Mouse (Mus musculus) right cerebral cortex, postnatal 10 days (tissue): ENCODE results near the gene Izumo2.

ENCODE experiments used
- DNase-seq, 2 experiments: peaks; one replicate each; pipeline ENCODE4 v3.0.0; 2021; ENCODE audit warnings: low spot score in 2 of 2

The Izumo2 gene

DNA sequence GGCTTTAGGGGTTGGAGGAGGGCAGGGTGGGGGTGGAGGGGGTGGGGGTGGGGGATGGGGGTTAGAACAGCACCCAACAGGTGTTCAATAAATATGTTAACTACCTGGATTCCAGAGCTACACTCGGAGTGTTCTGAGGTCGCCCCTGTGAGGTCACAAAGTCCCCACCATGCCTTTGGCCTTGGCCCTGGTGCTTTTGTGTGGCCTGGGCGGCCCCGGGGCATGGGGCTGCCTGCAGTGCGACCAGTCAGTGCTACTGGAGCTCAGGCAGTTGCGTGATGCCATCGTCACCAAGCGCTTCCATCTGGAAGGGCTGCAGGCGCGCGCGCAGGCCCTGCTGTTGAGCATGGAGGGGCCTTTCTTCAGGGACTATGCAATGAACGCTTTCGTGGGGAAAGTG is at the start of gene Izumo2:
Gene Izumo2 (plus strand): TSS at position 169 of the 400 bp plus-strand sequence.
- no peak for DNase-seq

DNA sequence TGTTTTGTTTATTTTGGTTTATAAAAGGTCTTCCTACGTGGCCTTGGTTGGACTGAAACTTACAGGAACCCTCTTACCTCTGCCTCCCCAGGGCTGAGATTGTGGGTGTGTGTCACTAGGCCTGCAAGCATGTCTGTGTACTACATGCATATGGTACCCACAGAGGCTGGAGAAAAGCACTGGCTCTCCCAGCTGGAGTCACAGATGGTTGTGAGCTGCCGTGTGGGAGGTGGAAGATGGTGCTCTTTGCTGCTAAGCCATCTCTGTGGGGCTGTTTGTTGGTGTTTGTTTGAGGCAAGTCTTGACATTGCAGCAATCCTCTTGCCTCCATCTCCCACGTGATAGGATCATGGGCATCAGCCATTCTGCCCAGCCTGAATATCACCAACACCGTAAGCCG is 47.3 kb upstream of the Izumo2 start:
- peak; percentile 69 to 78 for DNase-seq

DNA sequence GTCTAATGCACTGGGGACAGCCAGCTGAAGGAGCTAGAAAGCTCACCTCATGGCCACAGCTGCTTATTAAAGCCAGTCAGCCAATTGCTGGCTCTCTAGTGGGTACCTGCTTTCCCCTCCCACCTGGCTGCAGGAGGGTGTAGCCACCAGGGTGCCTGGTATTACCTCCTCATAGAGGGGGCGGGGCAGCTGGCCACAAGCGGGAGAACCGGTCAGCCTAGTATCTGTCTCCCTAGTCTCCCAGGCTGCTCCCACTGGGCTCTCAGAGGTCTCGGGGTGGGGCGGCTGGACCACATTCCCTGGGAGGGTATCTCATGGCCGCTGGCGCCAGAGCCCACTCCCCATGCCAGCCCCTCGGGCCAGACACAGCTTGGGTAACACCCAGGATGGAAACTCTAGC is 46.4 kb upstream of the Izumo2 start:
- DNase-seq: no peak

DNA sequence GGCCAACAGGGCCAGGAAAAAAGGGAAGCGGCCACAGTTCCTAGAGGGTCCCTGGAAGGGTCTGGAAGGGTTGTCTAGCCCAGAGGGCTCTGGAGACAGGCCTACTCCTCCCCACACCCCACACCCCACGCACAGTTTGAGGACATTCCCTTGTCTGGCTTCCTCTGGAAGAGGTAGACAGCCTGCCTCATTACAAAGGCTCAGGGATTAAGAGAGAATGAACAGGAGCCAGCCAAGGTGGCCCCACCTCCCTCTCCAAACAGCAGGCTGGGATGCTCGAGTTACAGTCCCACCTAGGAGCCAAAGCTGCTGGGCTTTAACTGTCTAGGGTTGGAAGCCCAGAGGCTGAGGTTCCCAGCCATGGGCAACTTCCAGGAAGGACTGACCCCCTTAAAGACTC is 46.0 kb upstream of the Izumo2 start:
- DNase-seq: no peak

DNA sequence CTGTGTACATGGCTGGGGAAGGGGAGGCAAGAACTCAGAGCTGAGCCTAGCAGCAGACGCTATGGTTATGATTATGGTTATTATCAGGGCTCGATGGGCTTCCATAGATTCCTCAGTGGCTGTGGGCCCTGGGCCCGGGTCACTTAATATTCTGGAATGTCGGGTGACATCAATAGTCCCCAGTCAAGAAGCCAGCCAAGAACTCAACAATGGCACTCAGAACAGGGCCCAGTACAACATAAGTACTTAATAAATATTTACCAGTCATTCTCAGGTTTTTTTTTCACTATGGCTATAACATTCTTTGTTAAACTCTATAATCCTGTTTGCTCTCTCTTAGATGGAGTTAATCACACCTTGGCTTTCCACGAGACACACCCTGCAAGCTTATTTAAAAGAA is 45.0 kb upstream of the Izumo2 start:
- DNase-seq: no peak

DNA sequence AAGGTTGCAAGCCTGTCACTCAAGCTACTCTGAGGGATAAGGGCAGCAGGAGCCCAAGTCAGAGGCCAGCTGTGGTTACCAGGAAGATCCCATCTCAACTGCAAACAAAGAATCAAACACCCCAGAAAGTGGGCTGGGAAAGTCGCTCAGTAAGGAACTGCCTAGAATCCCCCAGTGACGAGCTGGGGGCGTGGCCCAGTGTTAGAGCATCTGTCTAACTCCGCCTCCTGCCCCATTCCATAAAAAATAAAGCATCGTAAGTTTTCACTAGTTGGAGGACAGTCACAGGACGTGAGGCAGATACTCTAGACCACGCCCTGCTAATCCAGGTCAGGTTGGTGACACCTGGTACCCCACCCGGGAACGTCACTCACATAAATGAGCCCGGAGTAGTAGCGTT is 43.8 kb upstream of the Izumo2 start:
- DNase-seq: no peak

DNA sequence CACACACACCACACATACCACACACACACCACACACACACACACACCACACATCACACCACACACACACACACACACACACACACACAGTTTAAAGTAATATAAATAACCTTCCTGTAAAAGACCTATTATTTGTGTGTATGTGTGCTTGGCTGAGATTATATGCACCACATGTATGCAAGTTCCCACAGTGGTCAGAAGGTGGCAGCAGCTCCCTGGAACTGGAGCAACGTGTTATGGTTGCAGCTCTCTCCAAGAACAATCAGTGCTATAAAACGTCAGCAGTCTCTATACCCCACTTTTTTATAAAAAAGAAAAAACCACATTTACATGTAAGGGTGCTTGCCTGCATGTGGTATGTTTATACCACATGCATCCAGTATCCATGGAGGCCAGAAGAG is 42.1 kb upstream of the Izumo2 start:
- DNase-seq: no peak

DNA sequence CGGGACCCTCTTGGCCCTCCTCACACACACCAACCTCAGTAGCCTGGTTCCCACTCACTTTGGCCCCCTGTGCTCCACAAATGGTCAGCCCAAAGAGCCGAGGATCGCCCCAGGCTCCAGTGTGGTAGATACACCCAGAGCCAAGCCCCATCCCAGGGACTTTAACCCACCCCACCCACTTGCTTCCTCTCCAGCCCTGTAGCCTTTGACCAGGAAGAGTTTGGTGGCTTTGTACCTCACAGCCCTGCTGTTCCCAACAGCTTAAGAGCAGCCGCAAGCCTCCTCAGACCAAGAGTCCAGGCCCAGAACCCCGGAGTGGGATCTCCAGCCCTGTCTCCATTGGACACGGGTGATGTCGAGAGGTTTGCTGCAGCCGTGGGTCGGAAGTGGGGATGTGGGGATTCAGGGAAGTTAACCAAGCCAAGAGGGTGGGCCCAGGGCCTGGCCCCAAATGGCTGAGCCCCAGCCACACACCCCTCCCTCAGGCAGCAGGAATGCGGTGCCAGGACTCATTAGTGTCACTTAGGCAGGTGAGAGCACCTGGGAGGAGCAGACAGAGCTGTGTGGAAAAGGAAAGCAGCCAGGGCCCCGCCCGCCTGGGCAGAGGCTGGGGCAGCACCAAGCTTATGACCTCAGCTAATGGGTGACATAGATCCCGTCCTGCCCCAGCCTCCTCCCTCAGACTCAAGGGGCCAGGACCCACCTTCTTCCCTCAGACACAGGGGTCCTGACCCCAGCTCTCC is 40.4 kb upstream of the Izumo2 start:
- no peak for DNase-seq

DNA sequence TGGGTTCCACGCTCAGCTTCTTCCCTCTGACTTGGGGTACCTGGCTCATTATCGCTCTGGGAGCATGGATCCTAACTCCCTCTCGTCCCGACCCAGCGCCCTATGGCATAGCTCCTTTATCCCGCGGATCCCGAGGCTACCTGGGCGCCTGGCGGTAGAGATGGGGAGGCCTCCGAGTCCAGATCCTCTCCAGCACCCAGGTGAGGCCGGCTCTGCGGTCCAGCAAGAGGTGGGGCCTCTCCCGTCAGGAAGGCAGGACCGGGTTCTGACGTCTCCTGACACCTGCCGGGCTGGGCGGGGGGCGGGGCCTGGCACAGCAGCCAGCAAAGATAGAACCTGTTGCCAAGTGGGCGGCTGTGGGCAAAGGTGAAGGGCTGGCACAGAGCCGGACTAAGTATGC is 39.4 kb upstream of the Izumo2 start:
- no peak for DNase-seq

DNA sequence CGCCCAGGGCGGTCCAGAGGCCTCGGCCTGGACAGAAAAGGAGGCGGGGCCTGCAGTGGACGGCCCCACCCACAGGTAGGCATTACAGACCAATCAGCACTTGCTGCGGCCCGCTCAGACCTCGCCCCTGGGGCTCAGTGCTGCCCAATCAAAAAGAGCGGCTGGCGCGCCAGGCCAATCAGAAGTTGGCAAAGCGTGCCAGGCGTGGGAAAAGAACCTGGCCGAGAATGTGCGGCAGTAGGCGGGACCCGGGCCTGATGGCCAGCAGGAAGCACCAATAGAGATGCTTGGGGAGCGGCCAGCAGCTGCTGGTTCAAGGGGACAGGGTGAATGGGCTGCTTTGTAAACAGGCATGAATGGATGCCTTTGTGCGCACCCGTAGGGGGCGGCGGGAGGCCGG is 37.7 kb upstream of the Izumo2 start, which contains the start of gene Myh14:
Gene Myh14 (minus strand): TSS at position 41 of the 400 bp plus-strand sequence.
- DNase-seq: peak; percentile 95 to 96

DNA sequence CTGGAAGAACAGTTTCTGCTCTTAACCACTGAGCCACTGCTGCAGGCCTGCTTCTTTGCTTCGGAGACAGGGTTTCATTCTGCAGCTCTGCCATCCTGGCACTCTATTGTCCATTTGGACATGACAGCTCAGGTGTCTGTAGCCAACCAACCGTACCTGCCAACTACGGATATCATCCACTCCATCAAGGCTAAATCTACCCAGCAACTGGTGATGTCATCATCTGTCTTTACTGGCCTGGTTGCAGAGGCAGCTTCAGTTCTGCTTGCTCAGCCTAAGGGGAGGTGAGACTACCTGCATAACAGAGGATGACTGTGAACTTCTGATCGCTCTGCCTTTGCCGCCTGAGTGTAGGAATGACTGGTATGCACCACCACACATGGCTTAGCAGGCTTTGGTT is 36.3 kb upstream of the Izumo2 start:
- DNase-seq: no peak

DNA sequence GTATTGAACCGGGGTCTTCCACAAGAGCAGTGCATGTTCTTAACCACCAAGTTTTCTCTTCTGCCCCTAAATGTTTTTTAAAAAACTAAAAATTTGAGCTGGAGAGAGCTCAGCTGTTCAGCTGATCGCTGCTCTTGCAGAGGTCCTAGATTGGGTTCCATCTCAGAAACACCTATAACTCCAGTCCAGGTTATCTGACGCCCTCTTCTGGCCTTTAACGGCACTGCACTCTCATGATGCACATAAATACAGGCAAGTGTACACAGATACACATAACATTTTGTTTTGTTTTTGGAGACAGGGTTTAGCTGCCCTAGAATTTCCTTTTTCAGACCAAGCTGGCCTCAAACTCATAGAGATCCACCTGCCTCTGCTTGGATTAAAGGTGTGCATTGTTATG is 34.0 kb upstream of the Izumo2 start:
- no peak for DNase-seq

DNA sequence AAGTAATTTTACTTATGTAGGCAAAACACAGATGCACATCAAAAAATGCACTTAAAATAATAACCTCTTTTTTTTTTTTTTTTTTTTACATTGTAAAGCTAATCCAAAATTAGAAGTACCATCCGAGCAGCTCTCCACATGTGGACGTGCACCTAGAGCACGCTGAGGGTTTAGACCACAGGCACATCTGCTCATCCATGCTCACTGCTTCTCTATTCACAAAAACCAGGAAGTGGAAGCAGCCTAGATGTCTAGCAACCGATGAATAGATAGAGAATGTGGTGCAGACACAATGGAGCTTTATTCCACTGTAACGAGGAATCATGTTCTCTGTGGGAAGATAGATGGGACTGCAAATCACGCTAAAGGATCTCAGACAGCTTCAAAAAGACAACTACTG is 33.4 kb upstream of the Izumo2 start:
- no peak for DNase-seq

DNA sequence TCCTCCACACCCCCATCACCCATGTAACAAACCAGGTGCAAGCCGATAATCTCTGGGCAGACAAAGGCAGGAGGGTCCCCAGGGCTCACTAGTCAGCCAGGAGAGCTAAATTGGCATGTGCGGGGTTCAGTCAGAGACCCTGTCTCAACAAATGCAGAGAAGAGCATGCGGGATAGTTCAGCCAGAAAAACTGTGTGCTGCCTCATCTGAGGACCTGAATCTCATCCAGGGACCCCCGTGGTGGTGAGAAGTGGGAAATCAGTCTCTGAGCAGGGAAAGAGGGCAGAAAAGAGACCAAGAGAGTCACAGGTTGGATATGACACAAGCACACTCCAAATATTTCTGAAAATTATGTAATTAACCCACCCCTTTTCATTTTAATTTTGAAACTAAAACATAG is 32.4 kb upstream of the Izumo2 start:
- DNase-seq: no peak

DNA sequence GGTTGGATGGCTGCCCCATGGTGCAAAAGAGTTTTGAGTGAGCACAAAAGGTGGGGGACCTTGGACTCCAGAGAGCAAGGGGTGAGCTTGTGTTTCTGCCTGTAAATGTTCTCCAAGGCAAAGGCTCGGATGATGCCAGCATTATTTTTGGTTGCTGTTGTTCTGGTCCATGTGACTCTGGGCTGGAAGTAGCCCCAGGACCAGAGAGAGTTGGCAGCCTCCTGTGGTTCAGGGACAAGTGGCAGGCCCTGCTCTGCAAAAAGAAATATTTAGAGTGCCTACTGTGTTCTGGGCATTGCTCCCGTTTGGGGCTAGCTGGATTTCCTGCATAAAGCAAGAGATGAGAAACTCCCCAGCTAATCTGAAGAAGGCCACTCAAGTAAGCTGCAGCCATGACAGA is 31.9 kb upstream of the Izumo2 start:
- DNase-seq: peak; percentile 72 to 81

DNA sequence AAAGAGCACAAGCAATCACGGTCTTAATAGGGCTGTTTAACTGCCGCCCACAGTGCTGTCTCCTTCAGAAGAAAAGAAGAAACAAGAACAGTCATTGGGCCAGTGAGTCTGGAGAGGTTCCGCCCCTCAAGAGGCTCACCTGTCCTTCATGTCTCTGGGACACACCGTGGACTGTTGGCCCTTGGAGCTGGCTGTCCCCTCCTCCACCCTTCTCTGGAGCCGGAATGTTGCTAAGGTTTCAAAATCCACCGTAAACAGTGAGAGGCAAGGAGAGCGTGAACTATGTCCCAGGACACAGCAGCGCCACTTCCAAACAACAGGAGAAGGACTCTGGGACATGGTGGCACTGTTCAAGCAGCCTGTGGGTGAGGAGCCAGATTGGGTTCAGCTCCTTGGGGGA is 24.9 kb upstream of the Izumo2 start:
- no peak for DNase-seq

DNA sequence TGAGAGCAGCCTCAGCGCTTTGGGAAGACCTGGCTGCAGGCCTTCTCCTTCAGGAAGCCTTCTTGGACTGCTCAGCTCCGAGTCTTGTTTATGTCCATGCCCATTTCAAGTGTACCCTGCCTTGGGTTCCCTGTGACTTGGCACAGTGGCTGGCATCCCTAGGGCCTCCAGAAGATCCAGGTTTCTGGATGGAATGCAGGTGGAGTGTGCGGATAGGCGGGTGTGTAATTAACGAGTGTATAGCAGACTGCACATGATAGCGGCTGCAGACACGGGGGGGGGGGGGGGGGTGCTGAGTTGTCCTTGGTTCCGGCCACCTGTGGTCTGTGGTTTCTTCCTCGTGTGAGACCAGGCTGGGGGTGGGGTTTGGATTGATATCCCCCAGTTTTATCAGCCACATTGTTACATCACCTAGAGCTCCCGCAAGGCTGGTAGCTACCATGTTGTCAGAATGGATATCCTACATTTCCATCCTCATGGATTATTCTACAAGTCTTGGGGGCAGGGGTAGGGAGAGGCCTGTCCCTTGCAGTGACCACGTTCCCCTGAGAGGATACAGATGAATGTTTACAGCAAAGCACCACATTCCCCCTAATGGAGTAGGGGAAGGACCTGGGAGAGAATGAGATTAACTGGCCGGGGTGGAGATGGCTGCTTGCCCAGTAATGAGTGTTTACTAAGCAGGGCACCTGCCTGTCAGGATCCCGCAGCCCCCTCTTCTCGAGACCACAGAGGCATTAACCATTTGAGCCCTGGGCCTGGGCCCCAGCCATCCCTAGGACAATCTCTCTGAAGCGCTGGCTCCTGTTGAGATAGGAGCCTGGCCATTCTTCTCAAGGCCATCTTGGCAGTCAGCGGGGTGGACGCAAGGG is 22.8 kb upstream of the Izumo2 start:
- peak in 1 of 2 experiments; percentile 43 for DNase-seq

DNA sequence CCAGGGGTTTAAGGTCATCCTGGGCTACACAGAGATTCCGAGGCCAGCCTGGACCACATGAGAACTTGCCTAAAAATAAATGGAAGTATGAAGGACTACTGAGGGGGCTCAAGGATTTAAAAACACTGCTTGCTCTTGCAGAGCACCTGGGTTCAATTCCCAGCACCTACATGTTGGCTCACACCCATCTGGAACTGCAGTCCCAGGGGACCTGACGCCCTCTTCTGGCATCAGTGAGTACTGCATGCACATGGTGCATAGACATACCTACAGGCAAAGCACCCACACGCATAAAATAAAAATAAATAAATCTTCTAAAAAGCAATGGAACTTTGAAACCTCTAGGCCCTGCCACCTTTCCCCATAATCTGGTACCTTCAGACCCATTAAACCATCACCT is 19.7 kb upstream of the Izumo2 start:
- no peak for DNase-seq

DNA sequence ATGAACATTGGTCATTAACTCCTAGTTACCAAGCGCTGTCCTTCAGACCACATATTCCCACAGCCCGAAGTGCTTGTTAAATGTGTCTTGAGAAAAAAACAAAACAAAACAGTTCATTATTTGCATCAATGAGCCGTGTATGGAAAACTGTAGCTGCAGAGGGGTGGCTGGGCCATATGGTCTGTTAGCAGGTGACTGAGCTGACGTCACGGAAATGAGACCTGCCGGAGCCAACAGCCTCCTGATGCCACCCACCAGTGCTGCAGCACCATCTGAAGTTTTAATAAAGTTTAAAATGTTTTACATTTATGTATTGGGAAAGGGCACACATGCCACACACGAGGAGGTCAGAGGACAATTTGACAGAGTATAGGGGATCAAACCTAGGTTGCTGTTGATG is 19.2 kb upstream of the Izumo2 start:
- DNase-seq: no peak

DNA sequence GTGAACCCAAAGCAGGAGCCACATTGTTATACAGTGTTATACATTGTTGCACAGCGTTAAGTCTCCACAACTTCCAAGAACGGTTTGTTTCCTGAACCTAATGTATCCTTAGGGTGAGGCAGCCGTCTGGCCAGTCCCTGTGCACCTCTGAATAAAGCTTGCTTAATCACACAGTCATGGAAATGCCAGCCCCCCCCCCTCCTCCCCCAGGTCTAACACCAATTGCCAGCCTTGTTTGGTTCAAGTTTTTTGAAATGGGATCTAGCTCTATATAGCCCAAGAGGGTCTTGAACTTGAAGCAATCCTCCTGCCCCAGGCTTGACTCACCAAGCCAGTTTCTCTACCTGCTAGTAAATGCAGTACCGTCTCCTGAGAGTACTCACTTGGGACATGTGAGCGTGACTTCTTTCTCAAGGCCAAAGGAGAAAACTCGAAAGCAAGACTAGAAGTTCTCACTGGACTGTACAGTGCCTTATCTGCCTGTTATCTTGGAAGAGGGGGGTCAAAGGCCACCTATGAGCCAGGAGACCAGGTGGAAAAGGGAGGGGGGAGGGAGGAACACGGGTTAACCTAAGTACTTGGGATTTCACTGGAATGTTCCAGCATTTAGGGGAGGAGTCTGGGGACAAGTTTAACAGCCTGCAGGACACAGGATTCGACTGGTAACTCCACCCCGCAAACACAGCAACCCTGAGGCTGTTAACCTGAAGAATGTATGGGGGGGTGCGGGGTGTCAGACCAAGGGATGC is 14.9 kb upstream of the Izumo2 start:
- DNase-seq: no peak

DNA sequence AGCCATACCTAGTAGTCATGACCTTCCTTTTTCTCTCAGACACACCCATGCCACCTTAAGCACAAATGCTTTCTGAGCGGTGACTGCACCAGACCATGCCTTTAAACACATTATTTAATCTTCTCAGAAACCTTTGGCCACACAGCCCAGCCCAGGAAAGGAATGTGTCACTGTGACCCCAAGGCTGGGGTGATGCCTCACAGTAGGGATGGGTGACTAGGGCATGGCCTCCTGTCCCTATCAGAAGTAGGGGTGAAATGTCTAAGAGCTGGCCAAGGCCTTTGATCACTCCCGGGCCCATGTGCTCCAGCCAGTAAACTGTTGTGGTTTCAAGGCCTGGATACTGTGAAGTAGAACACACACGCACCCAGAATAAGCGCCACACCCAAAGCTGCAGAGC is 13.3 kb upstream of the Izumo2 start:
- no peak for DNase-seq

DNA sequence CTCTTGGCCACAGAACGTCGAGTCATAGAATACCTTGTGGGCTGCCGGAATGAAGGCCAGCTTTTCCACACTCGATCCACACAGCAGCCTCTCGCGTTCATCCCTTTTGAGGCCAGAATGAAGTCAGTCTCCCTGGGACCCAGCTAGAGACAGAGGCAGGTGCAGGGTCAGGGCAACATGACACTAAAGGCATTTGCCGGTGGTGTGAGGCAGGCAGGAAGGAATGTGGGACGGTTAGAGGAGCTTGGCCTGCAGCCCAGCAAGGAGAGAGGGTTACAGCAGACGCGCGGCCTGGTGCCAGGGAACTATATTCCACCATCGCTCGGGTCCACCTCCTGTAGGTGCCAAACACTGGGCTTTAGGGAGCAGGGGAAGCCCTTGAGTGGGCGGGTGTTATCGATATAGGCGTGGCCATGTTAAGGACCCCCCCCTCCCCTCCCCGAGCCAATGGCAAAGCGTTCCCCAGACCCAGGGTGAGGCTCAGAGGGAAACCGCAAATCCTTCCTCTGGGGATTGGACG is 11.3 kb upstream of the Izumo2 start:
- DNase-seq: peak in 1 of 2 experiments; percentile 36
